Mouse (Mus musculus) 3T3-L1 (cell line): ENCODE data around the gene Alkbh7.

Source experiments
- DNase-seq: peaks from one replicate; pipeline ENCODE4 v3.0.0-alpha.2; 2015; ENCODE audit warnings: low read depth, low spot score

Alkbh7 gene

GRCm38 (mm10) chr17:57030931-57031660, 34.0 kb downstream of the Alkbh7 start, which contains the start of gene Khsrp:
Khsrp (minus strand) TSS chr17:57031522.
- DNase-seq = no peak

GRCm38 (mm10) chr17:57031661-57032420, 34.7 kb downstream of the Alkbh7 start:
- DNase-seq = peak; percentile 100

GRCm38 (mm10) chr17:57032854-57033253, 35.7 kb downstream of the Alkbh7 start:
- DNase-seq = peak; percentile 22

GRCm38 (mm10) chr17:57038978-57039377, 41.8 kb downstream of the Alkbh7 start:
- DNase-seq = no peak

GRCm38 (mm10) chr17:57041554-57041953, 44.4 kb downstream of the Alkbh7 start, which contains the start of gene Slc25a41:
Slc25a41 (minus strand) TSS chr17:57041654.
- no peak for DNase-seq

- DNase-seq = no peak
Observed at GRCm38 (mm10) chr17:57047406-57047805, 50.3 kb downstream of the Alkbh7 start.

GRCm38 (mm10) chr17:57048816-57049215, 51.7 kb downstream of the Alkbh7 start:
- DNase-seq = no peak
